Mouse (Mus musculus) induced T-regulatory cell, adult 2 months (primary cell): ENCODE results near the gene Fas.

Source experiments
- DNase-seq: peaks from one replicate; pipeline ENCODE4 v3.0.0-alpha.2; 2012; ENCODE audit warnings: low read depth

Fas gene

GRCm38 (mm10) chr19:34369551-34369950 lies 79.1 kb downstream of the Fas start:
- no peak for DNase-seq

GRCm38 (mm10) chr19:34370397-34370796 lies 79.9 kb downstream of the Fas start:
- no peak for DNase-seq
